Mouse (Mus musculus) liver, postnatal 0 days (tissue): ENCODE measurements around the gene Gstp3. TPM values are rescaled to one million over a fixed set of nuclear protein-coding genes. Genes with fewer than 3 reads are reported as not detected.
"Not testable (repeated sequence)": the region's sequence is repeated elsewhere in the genome, so short reads cannot be mapped to it uniquely, and the experiment has no call there.

Experiments
- ATAC-seq: fragments of 200-750 bp; cut with Nextera tagmentation; 2 replicates; pipeline ENCODE4 v1.8.0; 2017; ENCODE audit warnings: mild to moderate bottlenecking, moderate library complexity
- DNase-seq: peaks from one replicate; pipeline ENCODE4 v3.0.0-alpha.2; 2016
- H3K27ac ChIP-seq: fragments of 300-500 bp; sonication (generic); 2 replicates; pipeline ENCODE4 v1.5.1; 2014; ENCODE audit warnings: antibody characterized with exemption, moderate library complexity, mild to moderate bottlenecking, low read depth
- H3K27me3 ChIP-seq: fragments of 300-500 bp; sonication (generic); 2 replicates; pipeline ENCODE4 v1.6.1; 2014; ENCODE audit warnings: low read length, control low read depth, mixed read lengths; ENCODE audit not compliant: insufficient read depth
- H3K36me3 ChIP-seq: fragments of 300-500 bp; sonication (generic); replicated peaks from 2 replicates; pipeline ENCODE4 v1.6.1; 2014; ENCODE audit warnings: mild to moderate bottlenecking, control low read depth, low read length, moderate library complexity, mixed read lengths; ENCODE audit not compliant: insufficient read depth
- H3K4me1 ChIP-seq: fragments of 300-500 bp; sonication (generic); 2 replicates; pipeline ENCODE4 v1.6.1; 2014; ENCODE audit warnings: antibody characterized with exemption, mild to moderate bottlenecking, control low read depth; ENCODE audit not compliant: insufficient read depth
- H3K4me2 ChIP-seq: fragments of 300-500 bp; sonication (generic); 2 replicates; pipeline ENCODE4 v1.6.1; 2014; ENCODE audit warnings: low read depth, mild to moderate bottlenecking, low read length, moderate library complexity, mixed read lengths
- H3K4me3 ChIP-seq: fragments of 300-500 bp; sonication (generic); 2 replicates; pipeline ENCODE4 v1.5.1; 2014; ENCODE audit warnings: low read depth, low read length
- H3K9ac ChIP-seq: fragments of 300-500 bp; sonication (generic); replicated peaks from 2 replicates; pipeline ENCODE4 v1.6.1; 2014; ENCODE audit warnings: mild to moderate bottlenecking, moderate library complexity
- H3K9me3 ChIP-seq: fragments of 300-500 bp; sonication (generic); 2 replicates; pipeline ENCODE4 v1.6.1; 2016; ENCODE audit warnings: mild to moderate bottlenecking, control low read depth, low read length, mixed read lengths
- CTCF ChIP-seq: sonication (generic); IDR thresholded peaks from 2 replicates; pipeline ENCODE4 v1.5.1; 2016; ENCODE audit warnings: antibody characterized with exemption, low read depth
- EP300 ChIP-seq: IDR thresholded peaks from 2 replicates; pipeline ENCODE4 v1.6.1; 2016; ENCODE audit warnings: antibody characterized with exemption, low read depth, mild to moderate bottlenecking
- WGBS: fragments of 180-500 bp; shearing (Covaris S2); extraction: QIAGEN DNeasy Blood & Tissue Kit; methylation state at CpG from one replicate; pipeline ENCODE4 v1.1.7; 2014; ENCODE audit not compliant: insufficient replicate concordance; 5-methylcytosine and 5-hydroxymethylcytosine counted together
- polyA plus RNA-seq: library from polyadenylated mRNA; unstranded; fragments of >200 nt; fragmentation: Nextera tagmentation; extraction: Ambion mirVana; gene quantifications from 2 replicates; pipeline ENCODE4 v1.2.1, GENCODE M21; 2015

Gene Gstp3
- polyA plus RNA-seq, 1 experiment from 2014 or later = 64.5 TPM

- H3K27ac ChIP-seq = no peak overlapping the region
- H3K27me3 ChIP-seq = no peaks in the 10 kb centered on the region
- no peak overlapping the region for H3K4me3 ChIP-seq
- TF ChIP-seq EP300 (no peak), CTCF (peak; percentile 51)
- ATAC-seq (no peak), DNase-seq (no peak)
- no peaks in the 10 kb centered on the region for H3K9me3 ChIP-seq
- WGBS = 94% methylated on average over 5 of the region's 5 CpGs
- H3K36me3 ChIP-seq = no peaks in the 10 kb centered on the region
- no peak overlapping the region for H3K9ac ChIP-seq
- H3K4me2 ChIP-seq = no peak overlapping the region
- peaks cover 20% of the 10 kb centered on the region; the same call in 1 of the 2 replicates for H3K4me1 ChIP-seq
Measured at GRCm38 (mm10) chr19:4051016-4051415, 8.4 kb downstream of the Gstp3 start.

GRCm38 (mm10) chr19:4049069-4049468 lies 10.3 kb downstream of the Gstp3 start:
- H3K27ac ChIP-seq, DNase-seq: not testable (repeated sequence)
- WGBS = 79% methylated on average over 5 of the region's 5 CpGs

GRCm38 (mm10) chr19:4047859-4048258 lies 11.5 kb downstream of the Gstp3 start:
- DNase-seq (peak; percentile 89), ATAC-seq (no peak)
- Histone ChIP-seq H3K4me3 (0 out of 2 replicates have a peak overlapping the region, but pooled peaks have one; percentile 5), H3K9ac (no peak overlapping the region), H3K4me2 (peak overlapping the region; percentile 48), H3K27ac (no peak overlapping the region), H3K27me3 (no peaks in the 10 kb centered on the region), H3K4me1 (peaks cover 13% of the 10 kb centered on the region; the same call in 1 of the 2 replicates), H3K9me3 (no peaks in the 10 kb centered on the region), H3K36me3 (no peaks in the 10 kb centered on the region)
- WGBS = 21% methylated on average over 4 of the region's 4 CpGs
- TF ChIP-seq EP300 = no peak
- peak; percentile 94 for TF ChIP-seq CTCF

More at GRCm38 (mm10) chr19:4049069-4049468, 10.3 kb downstream of the Gstp3 start:
- not testable (repeated sequence) for H3K9me3 ChIP-seq, H3K4me2 ChIP-seq, H3K27me3 ChIP-seq, H3K36me3 ChIP-seq, ATAC-seq, H3K9ac ChIP-seq, H3K4me3 ChIP-seq
- peak; percentile 48 for TF ChIP-seq CTCF
- peaks cover 13% of the 10 kb centered on the region; the same call in 1 of the 2 replicates for H3K4me1 ChIP-seq

- 47% methylated on average over 8 of the region's 8 CpGs for WGBS
- Histone ChIP-seq H3K9ac (no peak overlapping the region; the same call in 1 of the 2 replicates), H3K4me3 (0 out of 2 replicates have a peak overlapping the region, but pooled peaks have one; percentile 5)
Measured at GRCm38 (mm10) chr19:4046866-4047254, 12.5 kb downstream of the Gstp3 start.

GRCm38 (mm10) chr19:4045966-4046865 lies 13.2 kb downstream of the Gstp3 start, which contains the start of gene Gstp2:
Gene Gstp2 (minus strand): TSS chr19:4046023.
- Histone ChIP-seq H3K4me3 (no peak within 1 kb of the TSS), H3K4me1 (peaks cover 13% of the 10 kb centered on the region; the same call in 1 of the 2 replicates), H3K4me2 (peak within 1 kb of the TSS; percentile 48), H3K27me3 (no peaks in the 10 kb centered on the region), H3K27ac (peak within 1 kb of the TSS; percentile 90), H3K9me3 (no peaks in the 10 kb centered on the region), H3K36me3 (no peaks in the 10 kb centered on the region), H3K9ac (no peak within 1 kb of the TSS; the same call in none of the 2 replicates)
- 43% methylated on average over 16 of the region's 16 CpGs for WGBS
- peak; percentile 90 for ATAC-seq
- DNase-seq = peak; percentile 75
- TF ChIP-seq CTCF (peak; percentile 71), EP300 (peak; percentile 83)

More at GRCm38 (mm10) chr19:4046866-4047254, 12.5 kb downstream of the Gstp3 start:
- Histone ChIP-seq H3K36me3 (no peaks in the 10 kb centered on the region), H3K9me3 (no peaks in the 10 kb centered on the region), H3K4me2 (peak overlapping the region; percentile 48), H3K27ac (peak overlapping the region; percentile 90), H3K4me1 (peaks cover 13% of the 10 kb centered on the region; the same call in 1 of the 2 replicates), H3K27me3 (no peaks in the 10 kb centered on the region)
- peak; percentile 47 for TF ChIP-seq EP300
- no peak for TF ChIP-seq CTCF
- DNase-seq = peak; percentile 53
- peak; percentile 27 for ATAC-seq

GRCm38 (mm10) chr19:4044109-4044508 lies 15.3 kb downstream of the Gstp3 start:
- DNase-seq, ATAC-seq, H3K36me3 ChIP-seq, H3K9ac ChIP-seq, H3K9me3 ChIP-seq, H3K4me3 ChIP-seq, H3K4me2 ChIP-seq, H3K27me3 ChIP-seq: not testable (repeated sequence)
- 44% methylated on average over 5 of the region's 5 CpGs for WGBS
- peaks cover 13% of the 10 kb centered on the region; the same call in 1 of the 2 replicates for H3K4me1 ChIP-seq
- peak; percentile 60; the same call in 1 of the 2 replicates for TF ChIP-seq EP300
- H3K27ac ChIP-seq = peak overlapping the region; percentile 9; the same call in 1 of the 2 replicates
